Mouse (Mus musculus): Measurements from ENCODE around the gene Elovl5. TPM values are rescaled to one million over a fixed set of nuclear protein-coding genes. Genes with fewer than 3 reads are reported as not detected.

The Elovl5 gene
- polyA plus RNA-seq, 1 experiment from 2014 or later, result 102 TPM

DNA sequence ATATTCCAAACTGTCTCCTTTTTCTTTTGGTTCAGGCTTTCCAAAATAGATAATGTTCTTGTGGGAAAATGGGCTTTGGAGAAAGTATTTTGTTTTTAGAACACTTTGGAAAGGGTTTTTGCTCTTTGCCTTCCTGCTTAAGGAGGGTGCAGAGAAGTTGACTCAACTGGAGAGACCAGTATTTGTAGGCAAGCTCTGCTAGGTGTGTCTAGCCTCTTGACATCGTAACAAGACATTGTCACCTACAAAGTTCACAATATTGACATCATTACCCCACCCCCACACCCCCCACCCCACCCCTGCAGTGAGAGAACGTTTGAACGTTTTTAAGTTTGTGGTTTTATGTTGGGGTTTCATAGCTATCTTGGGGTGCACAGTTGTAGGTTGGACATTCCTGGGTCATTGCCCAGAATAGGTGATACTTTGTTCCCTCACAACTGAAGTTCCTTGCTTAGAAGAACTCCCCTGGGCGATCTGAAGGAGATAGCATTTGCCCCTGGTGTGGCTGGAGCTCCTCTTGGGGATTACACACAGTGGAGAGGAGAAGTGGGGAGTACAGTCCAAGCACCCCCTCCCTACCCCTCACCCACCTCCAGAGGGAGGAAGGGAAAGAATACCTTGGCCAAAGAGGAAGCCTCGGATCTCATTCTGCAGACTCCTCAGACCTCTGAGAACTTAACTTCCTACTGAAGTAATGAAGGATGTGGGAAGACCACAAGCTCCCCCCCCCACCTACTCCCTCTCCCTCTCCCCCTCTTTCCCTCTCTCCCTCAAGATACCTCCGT, 48.8 kb downstream of the Elovl5 start:
- Histone ChIP-seq H3K27me3 (ENCODE audit: low read depth, poor library complexity, severe bottlenecking) (no peaks in the 10 kb centered on the region), H3K4me3 (no peak overlapping the region), H3K36me3 (peaks cover 41% of the 10 kb centered on the region), H3K27ac (replicated peaks) (peak overlapping the region; percentile 61; the same call in 1 of the 2 replicates), H3K4me1 (peaks cover 31% of the 10 kb centered on the region), H3K9me3 (replicated peaks) (no peaks in the 10 kb centered on the region)
- no peak for DNase-seq (ENCODE audit: low spot score)
- 87% methylated on average over 6 of the region's 6 CpGs for WGBS

DNA sequence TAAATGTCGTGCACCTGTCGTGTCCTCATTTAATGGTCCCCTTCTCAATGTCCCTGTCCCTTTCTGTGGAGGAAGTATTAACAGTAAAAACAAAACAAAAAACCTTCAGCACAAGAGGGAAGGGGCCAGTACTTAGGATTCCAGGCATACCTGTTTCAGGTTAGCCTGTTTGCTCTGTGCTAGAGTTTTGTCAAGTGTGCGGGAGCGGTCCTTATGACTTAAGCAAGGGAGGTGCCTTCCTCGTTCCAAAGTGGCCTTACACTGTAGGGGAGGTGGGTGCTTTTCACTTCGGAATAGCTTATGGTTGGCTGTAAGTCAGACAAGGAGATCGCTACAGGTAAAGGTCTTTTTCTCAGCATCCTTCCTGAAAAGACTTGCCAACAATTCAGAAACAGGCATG, 49.7 kb downstream of the Elovl5 start:
- no peak overlapping the region for H3K4me3 ChIP-seq
- no peak for DNase-seq (ENCODE audit: low spot score)
- no peaks in the 10 kb centered on the region for H3K9me3 ChIP-seq (replicated peaks)
- H3K27me3 ChIP-seq (ENCODE audit: low read depth, poor library complexity, severe bottlenecking), result no peaks in the 10 kb centered on the region
- 96% methylated on average over 7 of the region's 7 CpGs for WGBS
- peaks cover 30% of the 10 kb centered on the region for H3K4me1 ChIP-seq
- peaks cover 36% of the 10 kb centered on the region for H3K36me3 ChIP-seq
- no peak overlapping the region for H3K27ac ChIP-seq (replicated peaks)

DNA sequence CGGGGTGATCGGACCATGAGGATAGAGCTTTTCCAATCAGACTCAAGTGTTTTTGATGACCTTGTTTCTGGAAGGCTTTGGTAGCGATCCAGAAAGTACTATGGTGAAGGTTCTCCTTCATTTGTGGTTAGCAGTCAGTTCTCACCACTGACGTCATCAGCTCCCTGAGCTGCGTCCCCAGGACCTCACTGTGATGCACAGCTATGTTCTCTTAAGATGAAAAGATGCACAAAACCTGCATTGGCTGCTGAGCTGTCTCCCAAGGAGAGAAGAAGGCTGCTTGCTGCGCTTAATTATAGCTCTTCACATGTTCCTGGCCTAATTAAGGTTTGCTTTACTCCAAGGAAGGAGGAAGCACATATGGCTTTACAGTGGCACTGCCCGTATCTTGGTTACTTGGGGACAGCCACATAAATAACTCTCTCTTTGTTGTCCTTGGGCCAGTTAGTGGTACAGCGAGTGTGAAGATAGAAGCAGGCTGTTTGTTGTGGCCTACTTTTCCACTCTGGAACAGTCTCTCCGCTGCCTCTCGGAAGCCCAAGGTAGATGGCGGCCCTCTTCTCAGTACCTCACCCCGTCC, 50.5 kb downstream of the Elovl5 start:
- Histone ChIP-seq H3K4me1 (peaks cover 29% of the 10 kb centered on the region), H3K9me3 (replicated peaks) (no peaks in the 10 kb centered on the region), H3K27ac (replicated peaks) (no peak overlapping the region), H3K27me3 (ENCODE audit: low read depth, poor library complexity, severe bottlenecking) (no peaks in the 10 kb centered on the region), H3K36me3 (peaks cover 40% of the 10 kb centered on the region), H3K4me3 (no peak overlapping the region)
- WGBS, result 97% methylated on average over 12 of the region's 12 CpGs
- DNase-seq (ENCODE audit: low spot score), result no peak

DNA sequence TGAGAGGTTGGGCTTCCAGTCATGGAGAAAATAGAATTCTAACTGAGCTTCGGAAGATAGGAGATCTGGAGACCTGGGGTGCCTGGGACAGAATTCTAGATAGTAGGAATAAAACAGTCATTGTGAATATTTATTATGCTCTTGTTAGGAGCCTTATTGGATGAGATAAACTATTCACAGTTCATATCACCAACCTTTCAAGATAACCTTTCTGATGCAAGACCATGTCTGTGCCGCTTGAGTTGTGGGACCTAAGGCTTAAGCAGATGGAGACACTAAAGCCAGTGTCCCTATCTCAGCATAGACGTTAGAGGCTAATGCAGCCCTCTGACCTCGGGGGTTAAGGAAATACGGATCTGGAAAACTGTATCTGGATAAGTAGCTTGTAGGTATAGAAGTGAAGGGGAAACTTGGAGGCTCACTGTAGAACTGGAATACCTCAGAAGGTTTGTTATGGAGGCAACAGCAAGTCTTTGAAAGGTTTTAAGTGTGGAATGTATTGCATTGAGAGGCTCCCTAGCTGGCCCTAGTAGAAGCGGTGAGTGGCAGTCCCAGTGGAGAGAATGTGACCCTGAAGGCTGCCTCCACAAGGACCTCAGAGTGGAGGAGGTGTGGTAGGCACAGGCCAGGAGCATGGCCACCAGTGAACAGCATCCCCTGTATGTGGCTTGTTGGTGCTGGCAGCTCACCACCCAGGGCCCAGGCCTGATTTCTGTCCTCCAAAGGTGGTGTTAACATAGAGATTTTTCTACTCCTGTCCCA, 52.2 kb downstream of the Elovl5 start:
- peaks cover 12% of the 10 kb centered on the region for H3K4me1 ChIP-seq
- no peaks in the 10 kb centered on the region for H3K9me3 ChIP-seq (replicated peaks)
- WGBS, result 84% methylated on average over 6 of the region's 6 CpGs
- DNase-seq (ENCODE audit: low spot score), result no peak
- no peak overlapping the region for H3K27ac ChIP-seq (replicated peaks)
- H3K36me3 ChIP-seq, result peaks cover 34% of the 10 kb centered on the region
- no peaks in the 10 kb centered on the region for H3K27me3 ChIP-seq (ENCODE audit: low read depth, poor library complexity, severe bottlenecking)
- H3K4me3 ChIP-seq, result no peak overlapping the region

DNA sequence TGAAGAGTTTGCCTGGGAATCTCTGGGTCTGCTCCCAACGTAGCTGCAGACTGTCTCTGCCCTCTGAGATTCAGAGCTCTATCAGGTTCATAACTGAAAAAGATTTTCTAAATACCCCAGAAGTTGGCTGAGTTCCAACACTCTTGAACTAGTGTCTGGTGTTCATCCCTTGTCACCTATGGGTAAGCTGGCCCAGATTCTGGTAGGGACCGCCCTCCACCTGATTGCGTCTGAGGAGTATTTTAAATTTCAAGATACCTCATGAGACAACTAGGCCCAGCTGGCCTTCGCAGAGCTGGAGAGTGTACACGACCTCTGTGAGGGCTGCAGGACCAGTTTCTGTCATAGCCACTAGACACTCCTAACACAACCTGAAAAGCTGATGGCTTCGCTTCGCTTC, 61.8 kb downstream of the Elovl5 start:
- DNase-seq (ENCODE audit: low spot score), result no peak
- Histone ChIP-seq H3K27me3 (ENCODE audit: low read depth, poor library complexity, severe bottlenecking) (no peaks in the 10 kb centered on the region), H3K27ac (replicated peaks) (no peak overlapping the region), H3K4me3 (no peak overlapping the region), H3K9me3 (replicated peaks) (no peaks in the 10 kb centered on the region), H3K4me1 (no peaks in the 10 kb centered on the region; the same call in 1 of the 2 replicates), H3K36me3 (peaks cover 89% of the 10 kb centered on the region)
- 98% methylated on average over 7 of the region's 7 CpGs for WGBS

DNA sequence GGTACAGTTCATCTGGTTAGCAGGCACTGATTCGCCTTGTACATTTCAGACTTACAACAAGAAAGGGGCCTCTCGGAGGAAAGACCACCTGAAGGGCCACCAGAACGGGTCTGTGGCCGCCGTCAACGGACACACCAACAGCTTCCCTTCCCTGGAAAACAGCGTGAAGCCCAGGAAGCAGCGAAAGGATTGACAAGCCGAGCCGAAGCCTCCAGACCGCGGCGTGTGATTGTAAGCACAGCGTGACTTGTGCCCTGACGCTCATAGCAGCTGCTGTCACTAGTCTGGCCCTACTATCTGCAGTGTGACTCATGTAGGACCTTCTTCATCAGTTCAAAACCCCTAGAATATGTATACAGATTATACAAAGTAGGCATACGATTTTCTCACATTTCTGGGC, 65.5 kb downstream of the Elovl5 start:
- no peak for DNase-seq (ENCODE audit: low spot score)
- Histone ChIP-seq H3K9me3 (replicated peaks) (no peaks in the 10 kb centered on the region), H3K4me1 (no peaks in the 10 kb centered on the region), H3K36me3 (peaks cover 81% of the 10 kb centered on the region), H3K27ac (replicated peaks) (no peak overlapping the region), H3K4me3 (no peak overlapping the region), H3K27me3 (ENCODE audit: low read depth, poor library complexity, severe bottlenecking) (no peaks in the 10 kb centered on the region)
- 93% methylated on average over 16 of the region's 16 CpGs for WGBS

DNA sequence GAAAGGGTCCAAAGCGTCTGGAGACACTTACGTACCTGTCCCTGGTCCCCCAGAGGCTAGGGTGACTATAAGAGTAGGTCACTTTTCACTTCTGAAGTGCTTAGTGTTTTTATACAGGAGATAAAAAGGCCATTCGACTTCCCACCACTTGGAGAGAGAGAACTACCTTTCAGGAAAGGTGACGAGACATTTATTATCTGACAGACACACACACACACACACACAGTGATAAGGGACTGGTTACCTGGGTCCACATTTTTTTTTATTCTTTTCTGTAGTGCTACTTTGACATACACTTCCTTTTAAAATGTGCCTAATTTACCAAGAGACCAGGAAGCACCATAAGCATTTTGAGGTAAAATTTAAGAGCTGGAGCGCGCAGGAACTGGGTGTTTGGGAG, 66.4 kb downstream of the Elovl5 start:
- WGBS, result 94% methylated on average over 6 of the region's 6 CpGs
- H3K4me3 ChIP-seq, result no peak overlapping the region
- no peak overlapping the region for H3K27ac ChIP-seq (replicated peaks)
- no peaks in the 10 kb centered on the region for H3K4me1 ChIP-seq
- no peak for DNase-seq (ENCODE audit: low spot score)
- H3K36me3 ChIP-seq, result peaks cover 72% of the 10 kb centered on the region
- no peaks in the 10 kb centered on the region for H3K9me3 ChIP-seq (replicated peaks)
- no peaks in the 10 kb centered on the region for H3K27me3 ChIP-seq (ENCODE audit: low read depth, poor library complexity, severe bottlenecking)

DNA sequence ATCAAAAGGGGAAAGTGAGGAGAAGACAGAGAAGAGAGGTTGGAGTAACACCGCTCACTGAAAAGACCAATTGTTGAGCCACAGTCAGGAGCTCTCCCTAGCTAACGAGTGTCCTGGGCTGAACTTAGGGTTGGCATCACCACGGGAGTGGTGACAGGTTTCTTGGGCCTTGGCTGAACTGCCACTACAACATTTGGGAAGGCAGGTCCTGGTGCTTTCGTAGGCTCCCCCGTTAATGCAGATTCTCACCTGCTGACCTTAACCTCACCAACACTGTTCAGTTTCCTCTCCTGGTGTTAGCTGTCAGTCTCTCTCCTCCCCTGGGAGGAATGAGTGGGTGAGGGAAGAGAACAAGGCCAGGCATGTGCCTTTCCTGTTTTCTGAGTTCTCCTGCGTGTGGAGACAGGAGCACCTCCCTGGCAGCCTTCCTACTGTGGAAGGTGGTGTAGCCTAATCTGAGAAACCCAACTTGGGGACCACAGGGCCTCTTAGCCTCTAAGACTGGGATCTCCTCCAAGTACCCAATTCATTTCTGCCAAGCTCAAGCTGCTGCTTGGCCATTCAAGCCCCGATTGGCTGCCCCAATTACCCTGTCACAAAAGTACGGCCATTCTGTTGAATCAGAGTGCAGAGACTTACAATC, 69.1 kb downstream of the Elovl5 start:
- no peak for DNase-seq (ENCODE audit: low spot score)
- WGBS, result 87% methylated on average over 8 of the region's 8 CpGs
- Histone ChIP-seq H3K36me3 (peaks cover 45% of the 10 kb centered on the region), H3K4me1 (peaks cover 4% of the 10 kb centered on the region; the same call in 1 of the 2 replicates), H3K27ac (replicated peaks) (no peak overlapping the region), H3K27me3 (ENCODE audit: low read depth, poor library complexity, severe bottlenecking) (no peaks in the 10 kb centered on the region), H3K9me3 (replicated peaks) (no peaks in the 10 kb centered on the region), H3K4me3 (no peak overlapping the region)

DNA sequence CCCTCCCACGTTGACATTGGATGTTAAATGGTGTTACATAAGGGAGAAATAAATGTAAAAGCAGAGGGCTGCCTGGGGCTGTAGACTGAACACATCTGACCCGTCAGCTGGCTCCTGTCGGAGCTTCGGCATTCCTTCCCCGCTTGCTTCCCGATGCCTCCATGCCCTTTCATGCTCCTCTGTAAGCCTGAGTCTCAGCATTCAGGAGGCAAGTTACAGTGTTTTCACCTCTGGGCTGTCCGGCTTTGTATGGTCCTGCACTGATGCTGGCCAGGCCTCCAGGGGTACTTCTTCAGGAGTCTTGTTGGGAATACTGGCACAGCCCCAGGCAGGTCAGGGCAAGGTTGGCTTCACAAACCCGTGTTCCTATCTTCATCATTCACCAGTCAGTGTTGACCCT, 72.5 kb downstream of the Elovl5 start:
- Histone ChIP-seq H3K27ac (replicated peaks) (no peak overlapping the region), H3K4me3 (no peak overlapping the region), H3K9me3 (replicated peaks) (no peaks in the 10 kb centered on the region), H3K36me3 (peaks cover 12% of the 10 kb centered on the region), H3K27me3 (ENCODE audit: low read depth, poor library complexity, severe bottlenecking) (no peaks in the 10 kb centered on the region), H3K4me1 (peaks cover 4% of the 10 kb centered on the region; the same call in 1 of the 2 replicates)
- WGBS, result 78% methylated on average over 8 of the region's 8 CpGs
- no peak for DNase-seq (ENCODE audit: low spot score)

DNA sequence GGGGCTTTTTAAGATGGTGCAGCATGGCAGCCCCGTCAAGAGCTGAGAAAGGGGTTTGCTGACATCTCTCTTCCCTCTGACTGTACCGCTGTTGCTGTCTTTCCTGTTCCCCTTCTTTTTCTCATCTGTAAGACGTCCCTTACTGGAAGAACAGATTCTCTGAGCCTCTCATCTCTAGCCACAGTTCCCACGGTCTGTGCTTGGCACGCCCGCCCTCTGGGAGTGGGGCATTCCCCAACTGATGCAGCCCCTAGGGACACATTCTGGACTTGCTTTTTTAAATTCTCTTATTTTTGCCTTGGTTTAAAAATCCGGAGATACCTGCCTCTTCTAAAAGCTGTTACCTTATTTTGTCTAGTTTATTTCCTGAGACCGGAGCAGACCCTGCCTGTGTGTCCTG, 73.1 kb downstream of the Elovl5 start:
- WGBS, result 68% methylated on average over 8 of the region's 8 CpGs
- Histone ChIP-seq H3K4me3 (no peak overlapping the region), H3K27ac (replicated peaks) (no peak overlapping the region), H3K27me3 (ENCODE audit: low read depth, poor library complexity, severe bottlenecking) (no peaks in the 10 kb centered on the region), H3K9me3 (replicated peaks) (no peaks in the 10 kb centered on the region), H3K4me1 (peaks cover 4% of the 10 kb centered on the region; the same call in 1 of the 2 replicates), H3K36me3 (peaks cover 5% of the 10 kb centered on the region)
- DNase-seq (ENCODE audit: low spot score), result no peak

DNA sequence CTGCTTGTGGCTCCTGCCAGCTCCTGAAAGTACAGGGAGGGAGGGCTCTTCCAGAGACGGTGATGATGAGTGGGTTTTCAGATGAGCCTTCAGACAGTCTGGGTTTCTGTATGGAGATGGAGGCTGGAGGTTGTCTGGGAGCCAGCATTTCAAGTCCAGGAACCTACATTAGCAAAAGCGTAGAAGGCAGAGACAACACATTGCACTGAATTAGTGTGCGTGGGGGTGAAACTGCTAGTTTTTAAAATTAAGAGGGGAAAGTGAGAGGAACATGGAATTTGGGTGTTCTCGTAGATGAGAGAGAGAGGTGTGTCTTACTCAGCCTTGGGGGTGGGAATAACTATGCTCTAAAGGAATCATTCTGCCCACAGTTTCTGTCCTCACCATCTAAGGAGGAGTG, 74.5 kb downstream of the Elovl5 start:
- whole genome bisulfite sequencing, result 97% methylated on average over 4 of the region's 4 CpGs
- no peak overlapping the region for H3K27ac ChIP-seq (replicated peaks)
- no peak overlapping the region for H3K4me3 ChIP-seq
- DNase-seq (ENCODE audit: low spot score), result no peak
- no peaks in the 10 kb centered on the region for H3K27me3 ChIP-seq (ENCODE audit: low read depth, poor library complexity, severe bottlenecking)
- peaks cover 4% of the 10 kb centered on the region; the same call in 1 of the 2 replicates for H3K4me1 ChIP-seq
- no peaks in the 10 kb centered on the region for H3K9me3 ChIP-seq (replicated peaks)
- no peaks in the 10 kb centered on the region for H3K36me3 ChIP-seq

DNA sequence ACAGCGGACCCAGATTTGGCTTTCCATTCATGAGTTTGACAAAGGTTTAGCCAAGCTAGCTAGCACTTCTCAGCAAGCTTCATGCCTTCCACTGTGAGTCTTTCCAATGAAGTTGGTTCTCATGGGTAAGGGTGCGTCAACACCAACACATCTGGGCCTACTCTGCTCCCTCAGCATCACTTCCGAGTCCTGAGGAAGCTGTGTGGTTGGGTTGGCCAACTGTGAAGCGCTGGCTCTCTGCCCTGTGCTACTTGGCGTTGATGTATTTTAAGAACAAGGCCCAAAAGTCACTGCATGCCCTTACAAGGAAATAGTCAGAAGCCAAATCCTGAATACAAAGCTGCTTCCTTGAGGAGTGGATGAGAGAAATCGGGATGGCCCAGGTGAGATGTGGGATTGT, 75.1 kb downstream of the Elovl5 start:
- Histone ChIP-seq H3K27ac (replicated peaks) (no peak overlapping the region), H3K36me3 (no peaks in the 10 kb centered on the region), H3K4me3 (no peak overlapping the region), H3K27me3 (ENCODE audit: low read depth, poor library complexity, severe bottlenecking) (no peaks in the 10 kb centered on the region), H3K4me1 (peaks cover 4% of the 10 kb centered on the region; the same call in 1 of the 2 replicates), H3K9me3 (replicated peaks) (no peaks in the 10 kb centered on the region)
- no peak for DNase-seq (ENCODE audit: low spot score)
- WGBS, result 94% methylated on average over 6 of the region's 6 CpGs
